Mouse (Mus musculus): ENCODE data around the gene Chn2. TPM values are rescaled to one million over a fixed set of nuclear protein-coding genes. Genes with fewer than 3 reads are reported as not detected.

Gene Chn2
- polyA plus RNA-seq, 1 experiment from 2014 or later: 29.2 TPM

DNA sequence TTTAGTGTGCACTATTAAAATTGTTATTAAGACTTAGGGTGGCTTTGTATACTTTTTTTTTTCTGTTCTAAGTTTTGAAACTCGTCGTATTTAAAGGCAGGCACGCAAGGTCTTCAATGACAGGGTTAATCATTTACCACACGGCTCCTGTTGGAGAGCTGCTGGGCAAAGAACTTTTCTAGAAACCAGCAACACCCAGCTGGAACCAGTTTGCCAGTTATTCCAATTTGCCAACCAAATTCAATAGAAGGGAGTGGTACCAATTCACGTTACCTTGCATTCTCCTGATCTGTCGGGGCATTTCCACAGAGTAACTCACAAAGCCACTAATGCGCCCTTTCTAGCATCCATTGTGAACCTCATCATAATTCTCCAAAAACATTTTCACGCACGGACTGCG lies 290.8 kb downstream of the Chn2 start:
- no peak overlapping the region for H3K4me3 ChIP-seq (ENCODE audit: low read depth, low read length)
- peaks cover 35% of the 10 kb centered on the region for H3K27me3 ChIP-seq (ENCODE audit: control insufficient read depth, insufficient read depth, low read depth, low read length)
- ATAC-seq: no peak
- no peak overlapping the region for H3K4me2 ChIP-seq (ENCODE audit: low read length)
- 69% methylated on average over 10 of the region's 10 CpGs for WGBS
- H3K27ac ChIP-seq (ENCODE audit: low read length): no peak overlapping the region
- no peaks in the 10 kb centered on the region for H3K36me3 ChIP-seq (ENCODE audit: control insufficient read depth, insufficient read depth, low read length)
- H3K4me1 ChIP-seq (ENCODE audit: control insufficient read depth, insufficient read depth, low read length): peaks cover 21% of the 10 kb centered on the region
- H3K9me3 ChIP-seq (replicated peaks; ENCODE audit: control insufficient read depth, low read length, poor library complexity, severe bottlenecking): no peaks in the 10 kb centered on the region
- H3K9ac ChIP-seq (ENCODE audit: low read depth, low read length): no peak overlapping the region

DNA sequence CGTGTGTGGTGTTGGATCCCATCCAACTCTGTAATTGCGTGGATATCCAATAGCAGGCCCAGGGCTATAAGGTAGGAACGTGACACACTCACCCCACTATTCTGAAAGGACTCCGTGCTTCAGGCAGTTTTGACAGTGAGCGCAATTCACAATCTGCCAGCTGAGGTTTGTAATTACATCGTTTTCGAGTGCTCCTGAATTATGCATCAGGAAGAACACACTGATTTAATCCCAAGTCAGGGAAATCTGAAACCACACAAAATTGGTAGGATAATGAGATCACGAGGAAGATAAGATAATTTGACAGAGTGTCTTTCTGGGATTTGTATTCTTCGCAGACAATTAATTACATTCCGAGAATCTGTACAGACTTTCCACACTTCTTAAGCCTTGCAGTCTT lies 292.4 kb downstream of the Chn2 start:
- peak; percentile 75 for ATAC-seq
- H3K4me1 ChIP-seq (ENCODE audit: control insufficient read depth, insufficient read depth, low read length): peaks cover 21% of the 10 kb centered on the region
- no peaks in the 10 kb centered on the region for H3K36me3 ChIP-seq (ENCODE audit: control insufficient read depth, insufficient read depth, low read length)
- H3K27ac ChIP-seq (ENCODE audit: low read length): no peak overlapping the region
- H3K9ac ChIP-seq (ENCODE audit: low read depth, low read length): no peak overlapping the region
- H3K27me3 ChIP-seq (ENCODE audit: control insufficient read depth, insufficient read depth, low read depth, low read length): peaks cover 22% of the 10 kb centered on the region
- 14% methylated on average over 10 of the region's 10 CpGs for WGBS
- H3K4me3 ChIP-seq (ENCODE audit: low read depth, low read length): no peak overlapping the region
- no peaks in the 10 kb centered on the region for H3K9me3 ChIP-seq (replicated peaks; ENCODE audit: control insufficient read depth, low read length, poor library complexity, severe bottlenecking)
- no peak overlapping the region for H3K4me2 ChIP-seq (ENCODE audit: low read length)

DNA sequence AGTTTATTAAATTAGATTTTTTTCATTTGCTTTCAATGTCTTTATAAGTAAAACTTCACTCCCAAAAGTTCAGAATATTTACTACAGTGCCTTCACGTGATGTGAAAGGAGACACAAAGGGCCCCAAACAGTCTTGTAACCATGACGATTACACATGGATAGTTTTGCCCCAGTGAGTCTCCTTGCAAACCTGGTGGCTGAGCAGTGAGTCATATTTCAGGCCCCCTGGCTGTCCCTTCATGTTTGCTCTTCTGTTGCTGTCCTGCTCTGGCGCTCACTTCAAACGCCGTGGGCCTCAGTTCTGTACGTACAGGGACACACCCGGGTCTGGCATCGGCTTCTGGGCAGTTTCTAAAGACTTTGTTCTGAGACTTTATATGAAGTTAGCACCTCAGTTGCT lies 292.8 kb downstream of the Chn2 start:
- no peak overlapping the region for H3K4me3 ChIP-seq (ENCODE audit: low read depth, low read length)
- H3K27me3 ChIP-seq (ENCODE audit: control insufficient read depth, insufficient read depth, low read depth, low read length): peaks cover 20% of the 10 kb centered on the region
- no peak overlapping the region for H3K27ac ChIP-seq (ENCODE audit: low read length)
- no peaks in the 10 kb centered on the region for H3K36me3 ChIP-seq (ENCODE audit: control insufficient read depth, insufficient read depth, low read length)
- H3K4me2 ChIP-seq (ENCODE audit: low read length): peak overlapping the region; percentile 13; the same call in 1 of the 2 replicates
- no peak overlapping the region for H3K9ac ChIP-seq (ENCODE audit: low read depth, low read length)
- H3K4me1 ChIP-seq (ENCODE audit: control insufficient read depth, insufficient read depth, low read length): peaks cover 18% of the 10 kb centered on the region
- no peaks in the 10 kb centered on the region for H3K9me3 ChIP-seq (replicated peaks; ENCODE audit: control insufficient read depth, low read length, poor library complexity, severe bottlenecking)
- 25% methylated on average over 8 of the region's 8 CpGs for WGBS
- ATAC-seq: 0 out of 2 replicates have a peak, but pooled peaks have one; percentile 19

DNA sequence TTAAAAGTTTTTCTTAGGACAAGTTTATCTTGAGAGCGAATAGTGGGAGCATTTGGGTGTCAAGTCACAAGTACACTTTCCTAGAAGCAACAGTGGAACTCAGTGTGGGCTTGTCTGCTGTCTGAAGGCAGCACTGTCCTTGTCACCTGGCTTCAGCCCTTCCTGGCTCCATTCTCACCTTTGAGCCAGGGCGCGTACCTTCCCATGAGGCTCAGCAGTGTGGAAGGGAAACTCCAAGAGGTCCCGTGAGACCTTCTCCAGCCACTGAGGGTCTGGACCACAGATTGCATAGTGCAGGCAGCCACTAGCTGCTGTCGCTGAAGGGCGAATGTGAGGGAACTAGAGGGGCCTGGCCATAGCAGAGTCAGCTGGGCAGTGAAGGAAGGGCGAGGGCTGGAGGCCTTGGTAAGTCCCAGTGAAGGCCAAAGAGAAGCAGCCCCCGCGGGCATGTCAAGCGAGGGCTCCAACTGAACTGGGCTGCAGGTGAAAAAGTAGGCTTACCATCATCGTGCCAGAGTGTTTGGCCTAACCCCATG lies 293.8 kb downstream of the Chn2 start:
- WGBS: 50% methylated on average over 11 of the region's 11 CpGs

DNA sequence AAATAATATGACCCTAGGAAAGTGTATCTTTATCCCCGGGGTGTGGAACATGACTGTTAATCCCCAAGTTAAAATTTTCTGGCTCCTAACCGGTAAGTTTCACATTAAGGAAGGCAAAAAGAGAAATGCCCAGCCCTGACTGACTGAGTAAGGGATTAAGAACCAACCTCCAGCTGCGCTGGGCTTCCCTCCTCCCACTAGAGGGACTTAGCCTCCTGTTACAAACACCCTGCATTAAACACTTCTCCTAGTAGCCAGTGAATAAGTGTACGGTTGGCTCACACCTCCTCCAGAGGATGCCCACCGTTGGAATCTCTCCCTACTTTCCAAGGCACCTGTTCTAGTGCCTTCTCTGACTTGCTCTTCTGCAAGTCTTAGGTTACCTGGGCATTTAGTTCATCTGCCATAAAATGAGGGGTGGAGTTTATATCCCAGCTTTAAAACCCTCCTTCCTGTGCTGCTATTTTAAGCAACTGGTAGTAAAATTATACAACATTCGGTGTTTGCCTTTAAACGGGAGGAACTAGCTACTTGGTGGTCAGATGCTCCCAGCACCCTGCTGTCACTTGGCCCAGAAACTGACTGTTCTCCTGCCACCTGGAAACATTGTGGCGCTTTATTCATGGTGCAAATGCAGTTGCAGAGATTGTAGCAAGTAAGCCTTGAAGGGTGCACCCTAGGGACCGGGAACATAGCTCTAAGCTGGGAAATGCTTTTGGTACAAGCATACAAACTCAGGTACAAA lies 294.5 kb downstream of the Chn2 start:
- Histone ChIP-seq H3K27me3 (ENCODE audit: control insufficient read depth, insufficient read depth, low read depth, low read length) (peaks cover 5% of the 10 kb centered on the region), H3K9me3 (replicated peaks; ENCODE audit: control insufficient read depth, low read length, poor library complexity, severe bottlenecking) (no peaks in the 10 kb centered on the region), H3K4me1 (ENCODE audit: control insufficient read depth, insufficient read depth, low read length) (peaks cover 9% of the 10 kb centered on the region), H3K4me3 (ENCODE audit: low read depth, low read length) (no peak overlapping the region), H3K27ac (ENCODE audit: low read length) (no peak overlapping the region), H3K36me3 (ENCODE audit: control insufficient read depth, insufficient read depth, low read length) (no peaks in the 10 kb centered on the region), H3K4me2 (ENCODE audit: low read length) (no peak overlapping the region), H3K9ac (ENCODE audit: low read depth, low read length) (no peak overlapping the region)
- 33% methylated on average over 9 of the region's 9 CpGs for WGBS
- ATAC-seq: no peak

More for the DNA sequence above, 293.8 kb downstream of the Chn2 start:
- no peak for ATAC-seq
- Histone ChIP-seq H3K4me1 (ENCODE audit: control insufficient read depth, insufficient read depth, low read length) (peaks cover 9% of the 10 kb centered on the region), H3K36me3 (ENCODE audit: control insufficient read depth, insufficient read depth, low read length) (no peaks in the 10 kb centered on the region), H3K9ac (ENCODE audit: low read depth, low read length) (no peak overlapping the region), H3K27ac (ENCODE audit: low read length) (no peak overlapping the region), H3K4me3 (ENCODE audit: low read depth, low read length) (no peak overlapping the region), H3K4me2 (ENCODE audit: low read length) (no peak overlapping the region), H3K27me3 (ENCODE audit: control insufficient read depth, insufficient read depth, low read depth, low read length) (peaks cover 12% of the 10 kb centered on the region), H3K9me3 (replicated peaks; ENCODE audit: control insufficient read depth, low read length, poor library complexity, severe bottlenecking) (no peaks in the 10 kb centered on the region)

DNA sequence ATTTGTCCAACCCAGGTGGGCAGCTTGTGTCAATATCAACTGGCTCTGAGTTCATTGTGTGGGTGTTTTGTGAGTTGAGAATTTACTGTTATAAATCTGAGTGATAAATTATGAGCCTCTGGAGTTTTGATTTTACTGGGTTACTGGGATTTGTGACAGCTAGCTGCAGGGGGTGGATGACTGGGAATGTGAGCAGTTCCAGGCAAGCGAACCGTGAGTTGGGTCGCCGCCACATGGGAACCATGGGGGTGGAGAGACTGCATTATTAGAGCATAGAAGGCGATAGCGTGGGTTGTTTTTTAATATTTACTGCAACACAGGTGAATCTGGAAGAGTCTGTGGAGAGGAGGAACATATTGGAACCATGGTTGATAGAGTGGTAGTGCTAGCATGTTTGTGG lies 298.0 kb downstream of the Chn2 start:
- no peak overlapping the region for H3K4me3 ChIP-seq (ENCODE audit: low read depth, low read length)
- peaks cover 7% of the 10 kb centered on the region for H3K4me1 ChIP-seq (ENCODE audit: control insufficient read depth, insufficient read depth, low read length)
- no peak for ATAC-seq
- 73% methylated on average over 6 of the region's 6 CpGs for WGBS
- H3K36me3 ChIP-seq (ENCODE audit: control insufficient read depth, insufficient read depth, low read length): no peaks in the 10 kb centered on the region
- no peak overlapping the region for H3K4me2 ChIP-seq (ENCODE audit: low read length)
- H3K27ac ChIP-seq (ENCODE audit: low read length): no peak overlapping the region
- no peak overlapping the region for H3K9ac ChIP-seq (ENCODE audit: low read depth, low read length)
- no peaks in the 10 kb centered on the region for H3K27me3 ChIP-seq (ENCODE audit: control insufficient read depth, insufficient read depth, low read depth, low read length)
- no peaks in the 10 kb centered on the region for H3K9me3 ChIP-seq (replicated peaks; ENCODE audit: control insufficient read depth, low read length, poor library complexity, severe bottlenecking)

DNA sequence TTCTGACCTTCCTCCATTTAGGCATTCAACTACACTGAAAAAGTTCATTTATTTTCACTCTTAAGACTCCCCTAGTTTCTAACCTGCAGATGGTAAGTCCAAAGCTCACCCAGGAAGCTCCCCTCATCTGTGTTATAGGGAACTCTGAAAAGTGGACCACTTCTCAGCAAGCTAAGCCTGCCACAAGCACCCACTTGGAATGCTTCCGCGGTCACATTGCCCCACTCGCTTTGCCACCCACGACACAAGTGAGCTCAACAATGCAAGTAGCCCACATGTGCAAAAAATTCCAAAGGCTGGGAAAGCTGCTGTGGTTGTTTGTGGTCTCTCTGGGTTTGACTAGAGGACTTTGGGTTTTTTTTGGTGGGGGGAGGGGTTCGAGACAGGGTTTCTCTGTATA lies 301.8 kb downstream of the Chn2 start:
- Histone ChIP-seq H3K4me2 (ENCODE audit: low read length) (no peak overlapping the region), H3K36me3 (ENCODE audit: control insufficient read depth, insufficient read depth, low read length) (no peaks in the 10 kb centered on the region), H3K9ac (ENCODE audit: low read depth, low read length) (no peak overlapping the region), H3K4me1 (ENCODE audit: control insufficient read depth, insufficient read depth, low read length) (no peaks in the 10 kb centered on the region), H3K9me3 (replicated peaks; ENCODE audit: control insufficient read depth, low read length, poor library complexity, severe bottlenecking) (no peaks in the 10 kb centered on the region), H3K27ac (ENCODE audit: low read length) (no peak overlapping the region), H3K27me3 (ENCODE audit: control insufficient read depth, insufficient read depth, low read depth, low read length) (no peaks in the 10 kb centered on the region), H3K4me3 (ENCODE audit: low read depth, low read length) (no peak overlapping the region)
- 94% methylated on average over 5 of the region's 5 CpGs for WGBS
- no peak for ATAC-seq

DNA sequence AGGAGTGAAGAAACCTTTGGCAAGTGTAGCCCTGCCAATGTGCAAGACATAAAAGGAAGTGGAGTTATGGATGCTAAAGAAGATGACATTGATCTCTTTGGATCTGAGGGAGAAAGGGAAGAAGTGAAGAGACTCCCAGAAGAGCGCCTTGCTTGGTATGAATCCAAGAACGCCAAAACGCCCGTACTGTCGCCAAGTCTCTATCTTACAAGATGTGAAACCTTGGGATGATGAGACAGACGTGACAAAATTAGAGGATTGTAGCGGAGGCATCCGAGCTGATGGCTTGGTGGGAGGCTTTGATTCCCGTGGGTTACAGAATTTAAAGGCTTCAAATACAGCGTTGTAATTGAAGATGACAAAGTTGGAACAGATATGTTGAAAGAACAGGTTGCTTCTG lies 302.9 kb downstream of the Chn2 start:
- WGBS: 75% methylated on average over 10 of the region's 10 CpGs
- H3K4me3 ChIP-seq (ENCODE audit: low read depth, low read length): no peak overlapping the region
- H3K9ac ChIP-seq (ENCODE audit: low read depth, low read length): no peak overlapping the region
- H3K4me2 ChIP-seq (ENCODE audit: low read length): no peak overlapping the region
- no peak overlapping the region for H3K27ac ChIP-seq (ENCODE audit: low read length)
- H3K9me3 ChIP-seq (replicated peaks; ENCODE audit: control insufficient read depth, low read length, poor library complexity, severe bottlenecking): no peaks in the 10 kb centered on the region
- H3K27me3 ChIP-seq (ENCODE audit: control insufficient read depth, insufficient read depth, low read depth, low read length): no peaks in the 10 kb centered on the region
- H3K4me1 ChIP-seq (ENCODE audit: control insufficient read depth, insufficient read depth, low read length): no peaks in the 10 kb centered on the region
- no peak for ATAC-seq
- no peaks in the 10 kb centered on the region for H3K36me3 ChIP-seq (ENCODE audit: control insufficient read depth, insufficient read depth, low read length)

Data from midbrain, embryonic 16.5 days (tissue).